Mouse (Mus musculus) E14TG2a.4 (cell line): Measurements from ENCODE around the gene Prox1.

Experiments
- H3K27me3 ChIP-seq: 2 replicates; pipeline ENCODE4 v1.6.1; 2014; ENCODE audit warnings: low read length, control low read depth; ENCODE audit not compliant: insufficient read depth
- H3K36me3 ChIP-seq: 2 replicates; pipeline ENCODE4 v1.6.1; 2014; ENCODE audit warnings: low read length, control low read depth; ENCODE audit not compliant: insufficient read depth
- H3K4me1 ChIP-seq: replicated peaks from 2 replicates; pipeline ENCODE4 v1.6.1; 2014; ENCODE audit warnings: low read depth, low read length, control low read depth
- H3K4me3 ChIP-seq: replicated peaks from 2 replicates; pipeline ENCODE4 v1.5.1; 2014; ENCODE audit warnings: mild to moderate bottlenecking, low read length
- H3K9me3 ChIP-seq: 2 replicates; pipeline ENCODE4 v1.6.1; 2014; ENCODE audit warnings: low read length, control low read depth
- CTCF ChIP-seq: conservative IDR thresholded peaks from 2 replicates; pipeline ENCODE4 v1.5.1; 2014; ENCODE audit warnings: low read length
- NANOG ChIP-seq: IDR thresholded peaks from 2 replicates; pipeline ENCODE4 v1.6.1; 2014; ENCODE audit warnings: borderline replicate concordance, low read length, mixed read lengths
- POU5F1 ChIP-seq: IDR thresholded peaks from 2 replicates; pipeline ENCODE4 v1.6.1; 2014; ENCODE audit warnings: low read length, borderline replicate concordance

The Prox1 gene

GRCm38 (mm10) chr1:190128674-190129322 lies 41.7 kb downstream of the Prox1 start:
- Histone ChIP-seq H3K4me3 (no peak overlapping the region), H3K27me3 (no peaks in the 10 kb centered on the region; the same call in 1 of the 2 replicates), H3K36me3 (no peaks in the 10 kb centered on the region), H3K4me1 (peaks cover 23% of the 10 kb centered on the region), H3K9me3 (peaks cover 15% of the 10 kb centered on the region)
- no peak for TF ChIP-seq NANOG
- TF ChIP-seq POU5F1, result no peak
- TF ChIP-seq CTCF, result no peak

- TF ChIP-seq POU5F1 (no peak), NANOG (no peak), CTCF (no peak)
- Histone ChIP-seq H3K36me3 (no peaks in the 10 kb centered on the region), H3K4me1 (peaks cover 23% of the 10 kb centered on the region), H3K4me3 (no peak overlapping the region), H3K27me3 (no peaks in the 10 kb centered on the region; the same call in 1 of the 2 replicates), H3K9me3 (peaks cover 15% of the 10 kb centered on the region)
Measured at GRCm38 (mm10) chr1:190127878-190128277, 42.6 kb downstream of the Prox1 start.

- Histone ChIP-seq H3K4me3 (no peak overlapping the region), H3K9me3 (peaks cover 15% of the 10 kb centered on the region), H3K4me1 (peaks cover 19% of the 10 kb centered on the region), H3K27me3 (no peaks in the 10 kb centered on the region; the same call in 1 of the 2 replicates), H3K36me3 (no peaks in the 10 kb centered on the region)
- TF ChIP-seq CTCF (no peak), NANOG (no peak), POU5F1 (no peak)
Measured at GRCm38 (mm10) chr1:190127163-190127795, 43.2 kb downstream of the Prox1 start.

GRCm38 (mm10) chr1:190124961-190125739 lies 45.4 kb downstream of the Prox1 start:
- Histone ChIP-seq H3K4me3 (no peak overlapping the region), H3K9me3 (peaks cover 15% of the 10 kb centered on the region), H3K4me1 (peaks cover 11% of the 10 kb centered on the region), H3K27me3 (no peaks in the 10 kb centered on the region; the same call in 1 of the 2 replicates), H3K36me3 (no peaks in the 10 kb centered on the region)
- TF ChIP-seq CTCF (no peak), NANOG (no peak), POU5F1 (no peak)

- TF ChIP-seq CTCF, result no peak
- no peak for TF ChIP-seq NANOG
- TF ChIP-seq POU5F1, result no peak
- H3K4me3 ChIP-seq, result no peak overlapping the region
- H3K9me3 ChIP-seq, result peaks cover 15% of the 10 kb centered on the region
- no peaks in the 10 kb centered on the region; the same call in 1 of the 2 replicates for H3K27me3 ChIP-seq
- no peaks in the 10 kb centered on the region for H3K36me3 ChIP-seq
- H3K4me1 ChIP-seq, result peaks cover 11% of the 10 kb centered on the region
Measured at GRCm38 (mm10) chr1:190123404-190123803, 47.1 kb downstream of the Prox1 start.

GRCm38 (mm10) chr1:190115985-190116384 lies 54.5 kb downstream of the Prox1 start:
- H3K9me3 ChIP-seq, result peaks cover 5% of the 10 kb centered on the region; the same call in 1 of the 2 replicates
- H3K27me3 ChIP-seq, result no peaks in the 10 kb centered on the region
- no peak for TF ChIP-seq POU5F1
- TF ChIP-seq CTCF, result peak; percentile 61
- H3K36me3 ChIP-seq, result no peaks in the 10 kb centered on the region
- H3K4me1 ChIP-seq, result no peaks in the 10 kb centered on the region
- H3K4me3 ChIP-seq, result no peak overlapping the region

GRCm38 (mm10) chr1:190111741-190112140 lies 58.8 kb downstream of the Prox1 start:
- Histone ChIP-seq H3K36me3 (no peaks in the 10 kb centered on the region), H3K27me3 (no peaks in the 10 kb centered on the region), H3K4me1 (no peaks in the 10 kb centered on the region), H3K4me3 (no peak overlapping the region), H3K9me3 (peaks cover 16% of the 10 kb centered on the region)
- TF ChIP-seq CTCF (no peak), NANOG (no peak), POU5F1 (no peak)

- no peak overlapping the region for H3K4me3 ChIP-seq
- no peaks in the 10 kb centered on the region for H3K4me1 ChIP-seq
- no peaks in the 10 kb centered on the region for H3K36me3 ChIP-seq
- TF ChIP-seq POU5F1 (no peak), NANOG (no peak), CTCF (no peak)
- H3K9me3 ChIP-seq, result peaks cover 11% of the 10 kb centered on the region
- H3K27me3 ChIP-seq, result no peaks in the 10 kb centered on the region
Measured at GRCm38 (mm10) chr1:190107587-190107986, 62.9 kb downstream of the Prox1 start.
